Mouse (Mus musculus): ENCODE results near the gene Col4a4. TPM values are rescaled to one million over a fixed set of nuclear protein-coding genes. Genes with fewer than 3 reads are reported as not detected.
A peak's percentile ranks its signal among the peaks of the same experiment; 100 is the strongest.

The Col4a4 gene
- total and polyA plus RNA-seq, 2 experiments from 2014 or later = 0.40 to 0.42 TPM

DNA sequence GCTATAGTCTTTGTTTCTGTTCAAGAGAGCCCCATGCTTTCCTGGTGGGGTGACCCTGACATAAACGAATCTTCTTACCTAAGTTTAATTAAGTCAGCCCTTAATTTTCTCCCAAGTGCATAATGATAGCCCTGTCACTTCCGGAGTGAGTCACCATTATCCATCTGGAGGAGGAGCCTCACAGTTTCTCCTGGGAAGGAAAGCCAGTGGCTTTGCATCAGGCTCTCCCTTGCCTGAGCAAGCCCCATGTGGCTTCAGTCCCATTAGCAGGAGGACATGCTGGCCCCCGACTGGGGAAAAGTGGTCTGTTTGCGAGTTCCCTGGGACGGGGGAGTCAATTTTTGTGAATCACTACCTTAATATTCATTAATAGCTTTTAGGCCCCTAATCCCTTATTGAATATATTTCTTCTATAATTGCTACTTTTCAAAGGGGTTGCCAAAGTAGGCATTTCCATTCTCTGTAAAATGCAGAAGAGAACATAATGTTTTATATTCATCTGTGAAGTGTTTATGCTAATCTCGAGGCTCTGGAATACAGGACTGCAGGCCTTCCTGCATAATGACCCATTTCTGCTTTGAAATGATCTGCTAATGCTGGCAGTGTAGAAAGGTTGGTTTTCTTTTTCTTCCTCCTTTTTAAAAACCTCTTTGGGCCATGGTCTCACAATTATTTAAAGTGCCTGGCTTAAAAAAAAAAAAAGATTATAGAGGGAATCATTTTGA is 134.6 kb downstream of the Col4a4 start:
- Histone ChIP-seq H3K4me3 (ENCODE audit: low read length) (no peak overlapping the region), H3K4me2 (ENCODE audit: low read depth, low read length) (no peak overlapping the region), H3K9ac (replicated peaks; ENCODE audit: low read length) (no peak overlapping the region), H3K9me3 (ENCODE audit: low read length) (no peaks in the 10 kb centered on the region), H3K27ac (no peak overlapping the region), H3K4me1 (ENCODE audit: insufficient read depth, low read length) (no peaks in the 10 kb centered on the region), H3K36me3 (ENCODE audit: insufficient read depth, low read length) (no peaks in the 10 kb centered on the region), H3K27me3 (ENCODE audit: insufficient read depth, low read length) (no peaks in the 10 kb centered on the region)
- DNase-seq (ENCODE audit: low spot score) (peak; percentile 7), ATAC-seq (0 out of 2 replicates have a peak, but pooled peaks have one; percentile 29)
- no peak for TF ChIP-seq CTCF (IDR thresholded peaks at IDR 0.05; ENCODE audit: low read depth)
- WGBS = 31% methylated on average over 6 of the region's 6 CpGs

DNA sequence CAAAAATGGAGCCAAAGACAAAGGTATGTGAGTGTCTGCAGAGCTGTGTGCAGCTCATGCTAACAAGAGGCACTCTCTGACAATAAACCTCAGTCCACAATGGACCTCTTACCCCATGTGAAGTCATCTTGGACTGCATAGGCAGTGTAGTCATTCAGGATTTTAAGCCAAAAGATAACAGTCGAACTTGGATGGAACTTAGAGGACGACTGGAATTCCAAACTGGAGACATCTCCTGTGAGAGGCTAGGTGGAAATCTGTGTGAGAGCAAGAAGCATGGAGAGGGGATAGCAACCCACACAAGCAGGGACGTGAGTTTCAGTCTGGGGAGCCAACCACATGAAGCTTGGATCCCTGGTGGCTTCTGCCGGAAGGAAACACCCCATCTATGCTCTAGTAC is 136.8 kb downstream of the Col4a4 start:
- 87% methylated on average over 4 of the region's 4 CpGs for WGBS
- no peaks in the 10 kb centered on the region for H3K4me1 ChIP-seq (ENCODE audit: insufficient read depth, low read length)
- no peak for TF ChIP-seq CTCF (IDR thresholded peaks at IDR 0.05; ENCODE audit: low read depth)
- DNase-seq (ENCODE audit: low spot score) (no peak), ATAC-seq (no peak)
- no peaks in the 10 kb centered on the region for H3K27me3 ChIP-seq (ENCODE audit: insufficient read depth, low read length)
- H3K27ac ChIP-seq = no peak overlapping the region
- no peaks in the 10 kb centered on the region for H3K36me3 ChIP-seq (ENCODE audit: insufficient read depth, low read length)
- H3K4me3 ChIP-seq (ENCODE audit: low read length) = no peak overlapping the region
- H3K4me2 ChIP-seq (ENCODE audit: low read depth, low read length) = no peak overlapping the region
- H3K9ac ChIP-seq (replicated peaks; ENCODE audit: low read length) = no peak overlapping the region
- no peaks in the 10 kb centered on the region for H3K9me3 ChIP-seq (ENCODE audit: low read length)

GRCm38 (mm10) chr1:82446049-82446448 is 140.6 kb downstream of the Col4a4 start:
- no peaks in the 10 kb centered on the region for H3K36me3 ChIP-seq (ENCODE audit: insufficient read depth, low read length)
- no peak overlapping the region for H3K4me2 ChIP-seq (ENCODE audit: low read depth, low read length)
- 79% methylated on average over 7 of the region's 7 CpGs for WGBS
- no peaks in the 10 kb centered on the region for H3K9me3 ChIP-seq (ENCODE audit: low read length)
- H3K27ac ChIP-seq = no peak overlapping the region
- no peak for TF ChIP-seq CTCF (IDR thresholded peaks at IDR 0.05; ENCODE audit: low read depth)
- ATAC-seq = no peak
- no peaks in the 10 kb centered on the region for H3K27me3 ChIP-seq (ENCODE audit: insufficient read depth, low read length)
- DNase-seq (ENCODE audit: low spot score) = no peak
- H3K9ac ChIP-seq (replicated peaks; ENCODE audit: low read length) = no peak overlapping the region
- no peak overlapping the region for H3K4me3 ChIP-seq (ENCODE audit: low read length)
- no peaks in the 10 kb centered on the region for H3K4me1 ChIP-seq (ENCODE audit: insufficient read depth, low read length)

- Histone ChIP-seq H3K9ac (replicated peaks; ENCODE audit: low read length) (no peak overlapping the region), H3K36me3 (ENCODE audit: insufficient read depth, low read length) (no peaks in the 10 kb centered on the region), H3K27ac (no peak overlapping the region), H3K27me3 (ENCODE audit: insufficient read depth, low read length) (no peaks in the 10 kb centered on the region), H3K4me2 (ENCODE audit: low read depth, low read length) (no peak overlapping the region), H3K4me3 (ENCODE audit: low read length) (no peak overlapping the region), H3K4me1 (ENCODE audit: insufficient read depth, low read length) (no peaks in the 10 kb centered on the region), H3K9me3 (ENCODE audit: low read length) (no peaks in the 10 kb centered on the region)
- DNase-seq (ENCODE audit: low spot score) = no peak
- WGBS = 77% methylated on average over 4 of the region's 4 CpGs
- ATAC-seq = no peak
- no peak for TF ChIP-seq CTCF (IDR thresholded peaks at IDR 0.05; ENCODE audit: low read depth)
Measured at GRCm38 (mm10) chr1:82443517-82443916, 143.1 kb downstream of the Col4a4 start.

DNA sequence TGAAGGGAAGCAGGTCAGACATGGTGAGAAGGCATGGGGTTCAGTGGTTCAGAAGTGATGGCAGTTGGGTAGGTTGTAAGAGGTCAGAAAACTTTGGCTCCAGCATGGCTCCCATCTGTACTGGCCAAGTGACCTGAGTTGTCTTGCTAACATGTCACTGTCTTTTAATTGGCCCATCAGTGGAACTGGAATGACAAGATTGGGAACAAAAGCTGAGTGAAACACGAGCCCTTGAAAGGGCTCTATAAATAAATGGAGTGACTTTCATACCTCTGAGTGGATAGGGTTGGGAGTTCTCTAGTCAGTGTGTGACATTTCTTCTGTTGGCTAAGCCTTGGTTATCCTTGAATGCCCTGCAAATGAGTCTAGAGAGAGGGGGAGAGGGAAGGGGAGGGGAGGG is 146.5 kb downstream of the Col4a4 start:
- ATAC-seq = no peak
- 57% methylated on average over 1 of the region's 1 CpGs for WGBS
- DNase-seq (ENCODE audit: low spot score) = no peak
- no peak overlapping the region for H3K27ac ChIP-seq
- no peak overlapping the region for H3K4me2 ChIP-seq (ENCODE audit: low read depth, low read length)
- H3K9ac ChIP-seq (replicated peaks; ENCODE audit: low read length) = no peak overlapping the region
- H3K4me1 ChIP-seq (ENCODE audit: insufficient read depth, low read length) = no peaks in the 10 kb centered on the region
- no peak for TF ChIP-seq CTCF (IDR thresholded peaks at IDR 0.05; ENCODE audit: low read depth)
- H3K4me3 ChIP-seq (ENCODE audit: low read length) = no peak overlapping the region
- H3K36me3 ChIP-seq (ENCODE audit: insufficient read depth, low read length) = no peaks in the 10 kb centered on the region
- H3K27me3 ChIP-seq (ENCODE audit: insufficient read depth, low read length) = no peaks in the 10 kb centered on the region
- H3K9me3 ChIP-seq (ENCODE audit: low read length) = no peaks in the 10 kb centered on the region

- DNase-seq (ENCODE audit: low spot score) (peak; percentile 28), ATAC-seq (no peak)
- Histone ChIP-seq H3K27me3 (ENCODE audit: insufficient read depth, low read length) (no peaks in the 10 kb centered on the region), H3K4me3 (ENCODE audit: low read length) (no peak overlapping the region), H3K36me3 (ENCODE audit: insufficient read depth, low read length) (no peaks in the 10 kb centered on the region), H3K9ac (replicated peaks; ENCODE audit: low read length) (no peak overlapping the region), H3K4me2 (ENCODE audit: low read depth, low read length) (no peak overlapping the region), H3K9me3 (ENCODE audit: low read length) (no peaks in the 10 kb centered on the region), H3K27ac (no peak overlapping the region), H3K4me1 (ENCODE audit: insufficient read depth, low read length) (no peaks in the 10 kb centered on the region)
- 48% methylated on average over 3 of the region's 3 CpGs for WGBS
- TF ChIP-seq CTCF (IDR thresholded peaks at IDR 0.05; ENCODE audit: low read depth) = no peak
Measured at GRCm38 (mm10) chr1:82437273-82437672, 149.4 kb downstream of the Col4a4 start.

- H3K27ac ChIP-seq = no peak overlapping the region
- ATAC-seq (peak; percentile 36; the same call in 1 of the 2 replicates), DNase-seq (ENCODE audit: low spot score) (no peak)
- H3K9me3 ChIP-seq (ENCODE audit: low read length) = no peaks in the 10 kb centered on the region
- H3K27me3 ChIP-seq (ENCODE audit: insufficient read depth, low read length) = no peaks in the 10 kb centered on the region
- no peaks in the 10 kb centered on the region for H3K36me3 ChIP-seq (ENCODE audit: insufficient read depth, low read length)
- H3K4me3 ChIP-seq (ENCODE audit: low read length) = no peak overlapping the region
- no peak overlapping the region for H3K4me2 ChIP-seq (ENCODE audit: low read depth, low read length)
- H3K4me1 ChIP-seq (ENCODE audit: insufficient read depth, low read length) = no peaks in the 10 kb centered on the region
- no peak overlapping the region for H3K9ac ChIP-seq (replicated peaks; ENCODE audit: low read length)
- no peak for TF ChIP-seq CTCF (IDR thresholded peaks at IDR 0.05; ENCODE audit: low read depth)
- 77% methylated on average over 5 of the region's 5 CpGs for WGBS
Measured at GRCm38 (mm10) chr1:82433649-82434005, 153.0 kb downstream of the Col4a4 start.

All from hindbrain, postnatal 0 days (tissue).